Mouse (Mus musculus) CH12.LX (cell line): Measurements from ENCODE around the gene Nyap1.

ENCODE experiments used
- CTCF ChIP-seq, 2 experiments: IDR thresholded peaks in 1 of 2; conservative IDR thresholded peaks in 1 of 2; 2 replicates each; pipeline ENCODE4 v1.5.1; 2011 to 2012; ENCODE audit warnings: low read depth in 2 of 2, low read length in 2 of 2, improper control_type of control experiment in 1 of 2, inconsistent platforms in 1 of 2, mild to moderate bottlenecking in 1 of 2, moderate library complexity in 1 of 2
- TCF12 ChIP-seq: IDR thresholded peaks from 2 replicates; pipeline ENCODE4 v1.6.1; 2014; ENCODE audit warnings: low read depth, mild to moderate bottlenecking, inconsistent platforms, low read length, improper control_type of control experiment

GRCm38 (mm10) chr5:137706913-137707633, 34.3 kb downstream of the Nyap1 start:
- TF ChIP-seq TCF12 = peak; percentile 14; the same call in 1 of the 2 replicates
- TF ChIP-seq CTCF (conservative IDR thresholded peaks at IDR 0.05 in 1 of 2, IDR thresholded peaks at IDR 0.05 in 1 of 2; ENCODE audit: low read depth in 2 of 2, low read length in 2 of 2) = no peak
